Mouse (Mus musculus): Measurements from ENCODE around the gene Tuba1c. TPM values are rescaled to one million over a fixed set of nuclear protein-coding genes. Genes with fewer than 3 reads are reported as not detected.
"Not testable (repeated sequence)": the region's sequence is repeated elsewhere in the genome, so short reads cannot be mapped to it uniquely, and the experiment has no call there.

The Tuba1c gene
- polyA plus RNA-seq, 1 experiment: 7.1 TPM

GRCm38 (mm10) chr15:99036249-99036905, 6.7 kb downstream of the Tuba1c start:
- Histone ChIP-seq H3K4me3 (ENCODE audit: insufficient read depth, low read length) (no peak overlapping the region), H3K27ac (ENCODE audit: insufficient read depth, low read length) (no peak overlapping the region), H3K4me1 (ENCODE audit: control insufficient read depth, insufficient read depth, low read length) (no peaks in the 10 kb centered on the region)
- TF ChIP-seq POLR2A (IDR thresholded peaks at IDR 0.05; ENCODE audit: extremely low read depth, insufficient read depth, low read length) (no peak), CTCF (IDR thresholded peaks at IDR 0.05; ENCODE audit: extremely low read depth, insufficient read depth, low read length) (no peak)

- no peak overlapping the region for H3K27ac ChIP-seq (ENCODE audit: insufficient read depth, low read length)
- TF ChIP-seq CTCF (IDR thresholded peaks at IDR 0.05; ENCODE audit: extremely low read depth, insufficient read depth, low read length): no peak
- no peak for TF ChIP-seq POLR2A (IDR thresholded peaks at IDR 0.05; ENCODE audit: extremely low read depth, insufficient read depth, low read length)
- H3K4me3 ChIP-seq (ENCODE audit: insufficient read depth, low read length): no peak overlapping the region
- no peaks in the 10 kb centered on the region for H3K4me1 ChIP-seq (ENCODE audit: control insufficient read depth, insufficient read depth, low read length)
Observed at GRCm38 (mm10) chr15:99038025-99038424, 8.3 kb downstream of the Tuba1c start.

- Histone ChIP-seq H3K27ac (ENCODE audit: insufficient read depth, low read length) (no peak overlapping the region), H3K4me1 (ENCODE audit: control insufficient read depth, insufficient read depth, low read length) (no peaks in the 10 kb centered on the region), H3K4me3 (ENCODE audit: insufficient read depth, low read length) (no peak overlapping the region)
- TF ChIP-seq CTCF (IDR thresholded peaks at IDR 0.05; ENCODE audit: extremely low read depth, insufficient read depth, low read length): no peak
- TF ChIP-seq POLR2A (IDR thresholded peaks at IDR 0.05; ENCODE audit: extremely low read depth, insufficient read depth, low read length): no peak
Observed at GRCm38 (mm10) chr15:99038797-99039196, 9.1 kb downstream of the Tuba1c start.

- Histone ChIP-seq H3K4me3 (ENCODE audit: insufficient read depth, low read length) (no peak overlapping the region), H3K27ac (ENCODE audit: insufficient read depth, low read length) (no peak overlapping the region), H3K4me1 (ENCODE audit: control insufficient read depth, insufficient read depth, low read length) (no peaks in the 10 kb centered on the region)
- TF ChIP-seq POLR2A (IDR thresholded peaks at IDR 0.05; ENCODE audit: extremely low read depth, insufficient read depth, low read length): no peak
- TF ChIP-seq CTCF (IDR thresholded peaks at IDR 0.05; ENCODE audit: extremely low read depth, insufficient read depth, low read length): no peak
Observed at GRCm38 (mm10) chr15:99039306-99039705, 9.6 kb downstream of the Tuba1c start.

GRCm38 (mm10) chr15:99039996-99040919, 10.6 kb downstream of the Tuba1c start:
- H3K4me3 ChIP-seq (ENCODE audit: insufficient read depth, low read length): no peak overlapping the region
- no peaks in the 10 kb centered on the region for H3K4me1 ChIP-seq (ENCODE audit: control insufficient read depth, insufficient read depth, low read length)
- TF ChIP-seq CTCF (IDR thresholded peaks at IDR 0.05; ENCODE audit: extremely low read depth, insufficient read depth, low read length) (no peak), POLR2A (IDR thresholded peaks at IDR 0.05; ENCODE audit: extremely low read depth, insufficient read depth, low read length) (no peak)
- H3K27ac ChIP-seq (ENCODE audit: insufficient read depth, low read length): no peak overlapping the region

GRCm38 (mm10) chr15:99040920-99041856, 11.5 kb downstream of the Tuba1c start:
- no peaks in the 10 kb centered on the region for H3K4me1 ChIP-seq (ENCODE audit: control insufficient read depth, insufficient read depth, low read length)
- TF ChIP-seq CTCF (IDR thresholded peaks at IDR 0.05; ENCODE audit: extremely low read depth, insufficient read depth, low read length) (no peak), POLR2A (IDR thresholded peaks at IDR 0.05; ENCODE audit: extremely low read depth, insufficient read depth, low read length) (no peak)

GRCm38 (mm10) chr15:99042334-99042733, 12.6 kb downstream of the Tuba1c start:
- H3K27ac ChIP-seq (ENCODE audit: insufficient read depth, low read length): no peak overlapping the region
- no peak overlapping the region for H3K4me3 ChIP-seq (ENCODE audit: insufficient read depth, low read length)
- TF ChIP-seq CTCF (IDR thresholded peaks at IDR 0.05; ENCODE audit: extremely low read depth, insufficient read depth, low read length) (no peak), POLR2A (IDR thresholded peaks at IDR 0.05; ENCODE audit: extremely low read depth, insufficient read depth, low read length) (no peak)
- no peaks in the 10 kb centered on the region for H3K4me1 ChIP-seq (ENCODE audit: control insufficient read depth, insufficient read depth, low read length)

More at GRCm38 (mm10) chr15:99040920-99041856, 11.5 kb downstream of the Tuba1c start:
- Histone ChIP-seq H3K4me3 (ENCODE audit: insufficient read depth, low read length) (no peak overlapping the region), H3K27ac (ENCODE audit: insufficient read depth, low read length) (no peak overlapping the region)

GRCm38 (mm10) chr15:99044854-99045253, 15.2 kb downstream of the Tuba1c start:
- TF ChIP-seq CTCF (IDR thresholded peaks at IDR 0.05; ENCODE audit: extremely low read depth, insufficient read depth, low read length) (no peak), POLR2A (IDR thresholded peaks at IDR 0.05; ENCODE audit: extremely low read depth, insufficient read depth, low read length) (no peak)
- Histone ChIP-seq H3K4me3 (ENCODE audit: insufficient read depth, low read length) (no peak overlapping the region), H3K4me1 (ENCODE audit: control insufficient read depth, insufficient read depth, low read length) (no peaks in the 10 kb centered on the region), H3K27ac (ENCODE audit: insufficient read depth, low read length) (no peak overlapping the region)

- not testable (repeated sequence) for H3K4me1 ChIP-seq (ENCODE audit: control insufficient read depth, insufficient read depth, low read length); H3K27ac ChIP-seq (ENCODE audit: insufficient read depth, low read length); H3K4me3 ChIP-seq (ENCODE audit: insufficient read depth, low read length)
Observed at GRCm38 (mm10) chr15:99045734-99046133, 16.0 kb downstream of the Tuba1c start.

Data from cortical plate, adult 2 months (tissue).